23 mouse cellular contexts compared by ENCODE assay signal in the genomic region with DNA sequence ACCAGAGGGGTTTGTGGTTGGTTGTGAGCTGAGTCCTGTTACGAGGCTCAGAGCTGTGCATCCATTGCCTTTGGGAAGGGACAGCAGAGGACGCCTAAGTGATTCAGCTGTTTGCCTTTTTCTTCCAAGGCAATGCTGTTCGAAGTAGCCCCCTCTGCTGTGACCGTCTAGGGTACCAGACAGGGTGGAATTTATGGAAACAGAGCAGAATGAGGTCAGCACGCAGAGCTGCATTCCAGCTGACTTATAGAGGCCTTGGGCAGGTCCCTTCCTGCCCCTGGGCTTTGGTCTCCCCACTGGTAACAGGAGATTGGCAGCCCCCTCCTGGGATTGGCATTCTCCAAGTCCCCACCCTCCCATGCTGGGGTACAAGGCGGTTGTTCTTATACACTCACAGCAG. TPM values are rescaled to one million over a fixed set of nuclear protein-coding genes. Genes with fewer than 3 reads are reported as not detected.
A peak's percentile ranks its signal among the peaks of the same experiment; 100 is the strongest.
DNase-seq lines count a peak whose midpoint lies in the region; ATAC-seq and TF ChIP-seq lines count a peak whose summit lies in the region.
"Had no signal": no experiment of that assay in that cellular context is flagged by ENCODE, and none has a peak within 500 bp of the region (broad histone marks: within the 10 kb centered on the region; RNA-seq: fewer than 3 reads in every experiment).

No protein-coding gene starts in this region.

- H3K27me3 ChIP-seq in limb, embryonic 15.5 days, result peaks cover 30% of the 10 kb centered on the region
- H3K27me3 ChIP-seq in limb, embryonic 10.5 days (ENCODE audit: low read depth, poor library complexity, severe bottlenecking), result peaks cover 41% of the 10 kb centered on the region
- no peaks in the 10 kb centered on the region for H3K27me3 ChIP-seq in C2C12 (ENCODE audit: control insufficient read depth, insufficient read depth, insufficient read length)
- H3K27me3 ChIP-seq in stomach, embryonic 14.5 days (ENCODE audit: control insufficient read depth, insufficient read depth, low read length), result peaks cover 12% of the 10 kb centered on the region

- no peaks in the 10 kb centered on the region for H3K79me3 ChIP-seq in C2C12 (ENCODE audit: low read depth)

- no peak for ATAC-seq in limb, embryonic 15.5 days (ENCODE audit: insufficient number of reproducible peaks, low FRiP score, low TSS enrichment, low read depth)
- no peak for ATAC-seq in stomach, embryonic 14.5 days (ENCODE audit: insufficient number of reproducible peaks, insufficient read depth, low FRiP score, low read depth)
- ATAC-seq: intestine, embryonic 15.5 days had no signal

- H3K4me2 ChIP-seq in limb, embryonic 15.5 days, result no peak overlapping the region
- H3K4me2 ChIP-seq in stomach, embryonic 14.5 days (replicated peaks; ENCODE audit: low read depth, low read length), result no peak overlapping the region
- H3K4me2 ChIP-seq: hindbrain, embryonic 14.5 days; intestine, embryonic 15.5 days; liver, embryonic 13.5 days; midbrain, embryonic 11.5 days; neural tube, embryonic 15.5 days had no signal

- TF ChIP-seq CTCF in C2C12 (IDR thresholded peaks at IDR 0.05; ENCODE audit: control insufficient read depth, insufficient read depth, insufficient read length), result no peak

- peak overlapping the region; percentile 59; the same call in 1 of the 2 replicates for H3K27ac ChIP-seq in limb, embryonic 15.5 days
- no peak overlapping the region for H3K27ac ChIP-seq in limb, embryonic 10.5 days
- H3K27ac ChIP-seq in stomach, embryonic 14.5 days (ENCODE audit: low read length), result peak overlapping the region; percentile 75
- H3K27ac ChIP-seq: hindbrain, embryonic 14.5 days; intestine, embryonic 15.5 days; layer of hippocampus, adult 2 months; liver, embryonic 13.5 days; macrophage; neural tube, embryonic 15.5 days had no signal

- no peaks in the 10 kb centered on the region for H3K9me3 ChIP-seq in limb, embryonic 15.5 days
- no peaks in the 10 kb centered on the region for H3K9me3 ChIP-seq in limb, embryonic 10.5 days (replicated peaks)
- H3K9me3 ChIP-seq in stomach, embryonic 14.5 days (ENCODE audit: control insufficient read depth, low read depth, low read length), result no peaks in the 10 kb centered on the region
- H3K9me3 ChIP-seq: G1E; heart, embryonic 10.5 days; intestine, embryonic 15.5 days; liver, embryonic 13.5 days; neural tube, embryonic 15.5 days had no signal

- H3ac ChIP-seq in C2C12 (ENCODE audit: control insufficient read depth, insufficient read length, low read depth), result no peak overlapping the region

- no peak for DNase-seq in limb, embryonic 10.5 days (ENCODE audit: low spot score)
- peak; percentile 62 for DNase-seq in R1 (ENCODE audit: low read depth, low spot score)
- no peak for DNase-seq in ovary, postnatal 14 days (ENCODE audit: low spot score)
- DNase-seq in embryo, embryonic 10 days (ENCODE audit: low spot score), result no peak
- DNase-seq: adrenal gland, adult 8-10 months; B cell, adult 2 months; gastrocnemius, postnatal 36 days; heart, postnatal 14 days; liver, embryonic 13.5 days; retina, postnatal 1 day had no signal

- no peak overlapping the region for H3K9ac ChIP-seq in limb, embryonic 15.5 days
- H3K9ac ChIP-seq in stomach, embryonic 14.5 days (replicated peaks; ENCODE audit: low read depth, low read length), result no peak overlapping the region
- H3K9ac ChIP-seq: hindbrain, embryonic 14.5 days; intestine, embryonic 15.5 days; neural tube, embryonic 15.5 days had no signal

- peaks cover 58% of the 10 kb centered on the region for H3K36me3 ChIP-seq in limb, embryonic 15.5 days
- peaks cover 56% of the 10 kb centered on the region for H3K36me3 ChIP-seq in limb, embryonic 10.5 days
- H3K36me3 ChIP-seq in C2C12 (ENCODE audit: control insufficient read depth, insufficient read depth), result peaks cover 5% of the 10 kb centered on the region
- peaks cover 14% of the 10 kb centered on the region; the same call in 1 of the 2 replicates for H3K36me3 ChIP-seq in stomach, embryonic 14.5 days (ENCODE audit: control insufficient read depth, insufficient read depth, low read length)
- H3K36me3 ChIP-seq: intestine, embryonic 15.5 days had no signal

- H3K4me1 ChIP-seq in limb, embryonic 15.5 days, result peaks cover 28% of the 10 kb centered on the region
- H3K4me1 ChIP-seq in limb, embryonic 10.5 days, result peaks cover 23% of the 10 kb centered on the region
- H3K4me1 ChIP-seq in stomach, embryonic 14.5 days (ENCODE audit: control insufficient read depth, insufficient read depth, low read length), result peaks cover 4% of the 10 kb centered on the region; the same call in 1 of the 2 replicates

- H3K4me3 ChIP-seq in limb, embryonic 15.5 days, result no peak overlapping the region
- H3K4me3 ChIP-seq in limb, embryonic 10.5 days, result no peak overlapping the region
- H3K4me3 ChIP-seq in C2C12 (ENCODE audit: insufficient read depth, poor library complexity, severe bottlenecking), result no peak overlapping the region
- H3K4me3 ChIP-seq in stomach, embryonic 14.5 days (ENCODE audit: low read depth, low read length), result no peak overlapping the region
- H3K4me3 ChIP-seq: heart, embryonic 10.5 days; intestine, embryonic 15.5 days; layer of hippocampus, adult 2 months; liver, embryonic 13.5 days; neural tube, embryonic 15.5 days had no signal

- 62% methylated on average over 6 of the region's 6 CpGs for WGBS in limb, embryonic 15.5 days
- WGBS in limb, embryonic 10.5 days, result 66% methylated on average over 6 of the region's 6 CpGs
- 59% methylated on average over 6 of the region's 6 CpGs for WGBS in stomach, embryonic 14.5 days

- H3K79me2 ChIP-seq in C2C12 (ENCODE audit: control insufficient read depth, insufficient read depth), result no peaks in the 10 kb centered on the region

TF ChIP-seq in C2C12, 6 proteins besides CTCF, POLR2A, EP300 and RAD21:
- TF ChIP-seq MYOD1 (IDR thresholded peaks at IDR 0.05; ENCODE audit: control insufficient read depth, insufficient read length, low read depth) (peak; percentile 60), MYOG (IDR thresholded peaks at IDR 0.05; ENCODE audit: control insufficient read depth, extremely low read depth, insufficient read length) (no peak)

RNA-seq across cellular contexts. Expression of gene Sfn, which starts 2.9 kb away (rescaled TPM):
- 499 and 506 TPM in 2 replicates for polyA plus RNA-seq in limb, embryonic 15.5 days (2015; fragmentation: Nextera tagmentation; extraction: Ambion mirVana)
- polyA plus RNA-seq in limb, embryonic 10.5 days (2016; fragmentation: Nextera tagmentation; extraction: Ambion mirVana), result 29.7 and 38.7 TPM in 2 replicates
- 0.54 TPM for polyA plus RNA-seq in C2C12 (2012; fragmentation: generic; extraction: Trizol)
- polyA plus RNA-seq in stomach, embryonic 14.5 days (2014; fragmentation: Nextera tagmentation; extraction: Ambion mirVana), result 158 and 163 TPM in 2 replicates

RNA-seq across cellular contexts. Expression of gene Gpn2, which starts 20.7 kb away (rescaled TPM):
- 15.7 and 17.2 TPM in 2 replicates for polyA plus RNA-seq in limb, embryonic 15.5 days (2015; fragmentation: Nextera tagmentation; extraction: Ambion mirVana)
- 31.3 and 31.6 TPM in 2 replicates for polyA plus RNA-seq in limb, embryonic 10.5 days (2016; fragmentation: Nextera tagmentation; extraction: Ambion mirVana)
- 44.1 TPM for polyA plus RNA-seq in C2C12 (2012; fragmentation: generic; extraction: Trizol)
- 17.7 and 18.9 TPM in 2 replicates for polyA plus RNA-seq in stomach, embryonic 14.5 days (2014; fragmentation: Nextera tagmentation; extraction: Ambion mirVana)

RNA-seq across cellular contexts. Expression of gene Gpatch3, which starts 30.3 kb away (rescaled TPM):
- polyA plus RNA-seq in limb, embryonic 15.5 days (2015; fragmentation: Nextera tagmentation; extraction: Ambion mirVana), result 5.8 and 7.3 TPM in 2 replicates
- polyA plus RNA-seq in limb, embryonic 10.5 days (2016; fragmentation: Nextera tagmentation; extraction: Ambion mirVana), result 12.9 and 14.0 TPM in 2 replicates
- polyA plus RNA-seq in C2C12 (2012; fragmentation: generic; extraction: Trizol), result 6.9 TPM
- 5.5 TPM in 2 replicates for polyA plus RNA-seq in stomach, embryonic 14.5 days (2014; fragmentation: Nextera tagmentation; extraction: Ambion mirVana)

RNA-seq across cellular contexts. Expression of gene Zdhhc18, which starts 45.1 kb away (rescaled TPM):
- 2.9 and 3.6 TPM in 2 replicates for polyA plus RNA-seq in limb, embryonic 15.5 days (2015; fragmentation: Nextera tagmentation; extraction: Ambion mirVana)
- 3.6 and 4.0 TPM in 2 replicates for polyA plus RNA-seq in limb, embryonic 10.5 days (2016; fragmentation: Nextera tagmentation; extraction: Ambion mirVana)
- 14.3 TPM for polyA plus RNA-seq in C2C12 (2012; fragmentation: generic; extraction: Trizol)
- polyA plus RNA-seq in stomach, embryonic 14.5 days (2014; fragmentation: Nextera tagmentation; extraction: Ambion mirVana), result 2.7 and 3.2 TPM in 2 replicates

RNA-seq across cellular contexts. Expression of gene Nr0b2, which starts 51.7 kb away (rescaled TPM):
- polyA plus RNA-seq in limb, embryonic 15.5 days (2015; fragmentation: Nextera tagmentation; extraction: Ambion mirVana), result not detected in 2 replicates
- 0.13 TPM in 1 of 2 replicates, not detected in the other for polyA plus RNA-seq in limb, embryonic 10.5 days (2016; fragmentation: Nextera tagmentation; extraction: Ambion mirVana)
- polyA plus RNA-seq in C2C12 (2012; fragmentation: generic; extraction: Trizol), result not detected
- polyA plus RNA-seq in stomach, embryonic 14.5 days (2014; fragmentation: Nextera tagmentation; extraction: Ambion mirVana), result 3.3 and 4.1 TPM in 2 replicates
- polyA plus RNA-seq: frontal cortex, adult 2 months; hindbrain, embryonic 14.5 days; limb, embryonic 11.5 days; macrophage; midbrain, embryonic 11.5 days had no signal

Comparison
In these comparisons a context has a peak if more than half of its experiments do, and no peak if none do; other contexts are left out.
1. RNA of gene Sfn, which starts 2.9 kb away (polyA plus RNA-seq): 499 to 506 TPM in limb, embryonic 15.5 days, 158 to 163 TPM in stomach, embryonic 14.5 days and 29.7 to 38.7 TPM in limb, embryonic 10.5 days; 0.54 TPM in C2C12 (single experiment); every median in the first group is over 10 times any median in the second.